Mouse (Mus musculus) ZHBTc4 (cell line): ENCODE data around the gene Plcb3.
A peak's percentile ranks its signal among the peaks of the same experiment; 100 is the strongest.

Source experiments
- DNase-seq: peaks from one replicate; pipeline ENCODE4 v3.0.0-alpha.2; 2011; ENCODE audit warnings: low read depth, low spot score

Plcb3 gene

GRCm38 (mm10) chr19:6920741-6921636 lies 55.3 kb downstream of the Plcb3 start:
- peak; percentile 77 for DNase-seq

- no peak for DNase-seq
Measured at GRCm38 (mm10) chr19:6919876-6920740, 56.2 kb downstream of the Plcb3 start.

- DNase-seq, result no peak
Measured at GRCm38 (mm10) chr19:6919431-6919830, 56.8 kb downstream of the Plcb3 start.

GRCm38 (mm10) chr19:6918321-6918720 lies 57.9 kb downstream of the Plcb3 start:
- no peak for DNase-seq

- no peak for DNase-seq
Measured at GRCm38 (mm10) chr19:6916496-6916895, 59.8 kb downstream of the Plcb3 start.

- DNase-seq, result no peak
Measured at GRCm38 (mm10) chr19:6915276-6915675, 61.0 kb downstream of the Plcb3 start.

GRCm38 (mm10) chr19:6914540-6914939 lies 61.7 kb downstream of the Plcb3 start:
- DNase-seq, result no peak

- no peak for DNase-seq
Measured at GRCm38 (mm10) chr19:6913991-6914390, 62.3 kb downstream of the Plcb3 start.

- no peak for DNase-seq
Measured at GRCm38 (mm10) chr19:6913036-6913435, 63.2 kb downstream of the Plcb3 start.

GRCm38 (mm10) chr19:6912205-6912970 lies 63.9 kb downstream of the Plcb3 start:
- no peak for DNase-seq

GRCm38 (mm10) chr19:6911101-6912074 lies 64.9 kb downstream of the Plcb3 start:
- DNase-seq, result no peak

- peak; percentile 73 for DNase-seq
Measured at GRCm38 (mm10) chr19:6910306-6910705, 66.0 kb downstream of the Plcb3 start.

- DNase-seq, result peak; percentile 95
Measured at GRCm38 (mm10) chr19:6909507-6910289, 66.6 kb downstream of the Plcb3 start, which contains the start of the genes Trmt112 and Prdx5. Gene Trmt112 (plus strand): TSS chr19:6909698. Gene Prdx5 (minus strand): TSS chr19:6910106.

- DNase-seq, result no peak
Measured at GRCm38 (mm10) chr19:6909021-6909420, 67.2 kb downstream of the Plcb3 start.

GRCm38 (mm10) chr19:6907811-6908540 lies 68.3 kb downstream of the Plcb3 start:
- DNase-seq, result no peak

GRCm38 (mm10) chr19:6907094-6907493 lies 69.2 kb downstream of the Plcb3 start:
- DNase-seq, result no peak

- no peak for DNase-seq
Measured at GRCm38 (mm10) chr19:6906199-6906598, 70.1 kb downstream of the Plcb3 start.

GRCm38 (mm10) chr19:6905498-6906159 lies 70.6 kb downstream of the Plcb3 start:
- DNase-seq, result no peak
